Mouse (Mus musculus) liver, embryonic 12.5 days (tissue): ENCODE data around the gene Usp35. TPM values are rescaled to one million over a fixed set of nuclear protein-coding genes. Genes with fewer than 3 reads are reported as not detected.

Experiments
- ATAC-seq: fragments of 200-750 bp; cut with Nextera tagmentation; 2 replicates; pipeline ENCODE4 v1.8.0; 2017; ENCODE audit warnings: moderate number of reproducible peaks, mild to moderate bottlenecking, moderate library complexity
- H3K27ac ChIP-seq: fragments of 300-500 bp; sonication (generic); 2 replicates; pipeline ENCODE4 v1.5.1; 2016; ENCODE audit warnings: mild to moderate bottlenecking
- H3K27me3 ChIP-seq: fragments of 300-500 bp; sonication (generic); replicated peaks from 2 replicates; pipeline ENCODE4 v1.6.1; 2016; ENCODE audit warnings: mild to moderate bottlenecking, moderate library complexity
- H3K36me3 ChIP-seq: fragments of 300-500 bp; sonication (generic); 2 replicates; pipeline ENCODE4 v1.6.1; 2016; ENCODE audit warnings: mild to moderate bottlenecking, moderate library complexity
- H3K4me1 ChIP-seq: fragments of 300-500 bp; sonication (generic); 2 replicates; pipeline ENCODE4 v1.6.1; 2016
- H3K4me2 ChIP-seq: fragments of 300-500 bp; sonication (generic); 2 replicates; pipeline ENCODE4 v1.6.1; 2016; ENCODE audit warnings: mild to moderate bottlenecking, moderate library complexity
- H3K4me3 ChIP-seq: fragments of 300-500 bp; sonication (generic); 2 replicates; pipeline ENCODE4 v1.5.1; 2016; ENCODE audit warnings: mild to moderate bottlenecking, moderate library complexity
- H3K9ac ChIP-seq: fragments of 300-500 bp; sonication (generic); 2 replicates; pipeline ENCODE4 v1.6.1; 2016; ENCODE audit warnings: mild to moderate bottlenecking, moderate library complexity
- H3K9me3 ChIP-seq: fragments of 300-500 bp; sonication (generic); replicated peaks from 2 replicates; pipeline ENCODE4 v1.6.1; 2016; ENCODE audit warnings: mild to moderate bottlenecking, moderate library complexity
- WGBS: fragments of 180-500 bp; shearing (Covaris S2); methylation state at CpG from one replicate; pipeline ENCODE4 v1.1.7; 2016; ENCODE audit not compliant: insufficient replicate concordance; 5-methylcytosine and 5-hydroxymethylcytosine counted together
- polyA plus RNA-seq: library from polyadenylated mRNA; unstranded; fragments of >200 nt; fragmentation: Nextera tagmentation; extraction: Ambion mirVana; gene quantifications from 2 replicates; pipeline ENCODE4 v1.2.1, GENCODE M21; 2016

The Usp35 gene
- polyA plus RNA-seq, 1 experiment from 2014 or later: 0.49 TPM

DNA sequence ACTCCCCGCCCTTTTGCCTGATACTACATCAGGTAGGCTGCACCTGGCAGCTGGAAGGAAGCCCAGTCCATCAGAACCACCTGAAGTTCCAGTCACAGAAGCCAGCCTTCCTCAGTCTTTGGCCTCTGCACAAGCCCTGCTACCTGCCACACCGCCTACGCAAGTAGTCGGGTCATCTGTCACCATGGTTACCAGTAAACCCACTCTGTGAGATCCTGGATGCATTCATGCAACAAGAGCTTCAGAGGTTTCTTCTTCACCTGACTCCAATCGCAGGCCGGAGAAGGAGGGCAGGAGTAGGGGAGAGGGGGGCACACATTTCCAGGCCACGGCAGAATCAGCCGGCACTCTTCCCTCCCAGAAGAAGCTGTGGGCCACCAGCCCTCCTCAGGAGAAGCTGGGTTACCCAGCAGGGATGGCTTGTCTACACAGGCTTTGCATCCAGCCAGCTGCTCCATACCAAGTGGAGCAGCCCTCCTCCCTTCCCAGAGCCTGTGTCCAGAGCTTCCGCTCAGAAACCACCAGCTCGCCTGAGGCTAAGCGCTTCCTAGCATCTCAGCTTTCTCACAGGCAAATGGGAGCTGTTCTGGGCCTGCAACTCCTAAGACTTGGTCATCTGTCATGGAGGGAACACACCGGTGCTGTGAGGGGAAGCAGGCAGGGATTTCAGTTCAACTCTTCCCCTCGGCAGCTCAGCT is 2.8 kb downstream of the Usp35 start:
- H3K27me3 ChIP-seq: peaks cover 70% of the 10 kb centered on the region
- no peak overlapping the region for H3K9ac ChIP-seq
- H3K4me2 ChIP-seq: no peak overlapping the region
- ATAC-seq: no peak
- no peak overlapping the region for H3K4me3 ChIP-seq
- WGBS: 73% methylated on average over 13 of the region's 13 CpGs
- peaks cover 35% of the 10 kb centered on the region for H3K4me1 ChIP-seq
- H3K9me3 ChIP-seq: no peaks in the 10 kb centered on the region
- H3K36me3 ChIP-seq: no peaks in the 10 kb centered on the region
- no peak overlapping the region for H3K27ac ChIP-seq

DNA sequence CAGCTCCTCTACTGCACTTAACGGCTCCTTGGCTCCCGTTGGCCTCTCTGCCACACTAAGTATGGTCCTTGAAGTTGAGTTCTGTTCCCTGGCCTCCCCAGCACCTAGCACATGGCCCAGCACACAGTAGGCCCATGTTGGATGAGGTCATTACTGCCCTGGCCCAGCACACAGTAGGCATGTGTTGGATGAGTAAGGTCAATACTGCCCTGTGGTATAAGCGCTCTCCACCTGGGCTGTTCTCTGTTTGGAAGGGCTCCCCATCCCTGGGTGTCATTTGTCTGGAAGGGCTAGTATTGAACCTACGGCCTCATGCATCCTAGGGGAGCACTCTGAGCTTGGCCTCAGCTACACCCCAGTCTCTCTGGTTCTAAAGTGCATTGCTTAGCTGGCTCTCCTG is 4.4 kb downstream of the Usp35 start:
- no peak for ATAC-seq
- no peak overlapping the region for H3K4me3 ChIP-seq
- H3K9me3 ChIP-seq: no peaks in the 10 kb centered on the region
- no peak overlapping the region for H3K9ac ChIP-seq
- no peak overlapping the region for H3K27ac ChIP-seq
- 81% methylated on average over 4 of the region's 4 CpGs for WGBS
- H3K36me3 ChIP-seq: no peaks in the 10 kb centered on the region
- peaks cover 22% of the 10 kb centered on the region for H3K4me1 ChIP-seq
- H3K27me3 ChIP-seq: peaks cover 79% of the 10 kb centered on the region
- H3K4me2 ChIP-seq: no peak overlapping the region

DNA sequence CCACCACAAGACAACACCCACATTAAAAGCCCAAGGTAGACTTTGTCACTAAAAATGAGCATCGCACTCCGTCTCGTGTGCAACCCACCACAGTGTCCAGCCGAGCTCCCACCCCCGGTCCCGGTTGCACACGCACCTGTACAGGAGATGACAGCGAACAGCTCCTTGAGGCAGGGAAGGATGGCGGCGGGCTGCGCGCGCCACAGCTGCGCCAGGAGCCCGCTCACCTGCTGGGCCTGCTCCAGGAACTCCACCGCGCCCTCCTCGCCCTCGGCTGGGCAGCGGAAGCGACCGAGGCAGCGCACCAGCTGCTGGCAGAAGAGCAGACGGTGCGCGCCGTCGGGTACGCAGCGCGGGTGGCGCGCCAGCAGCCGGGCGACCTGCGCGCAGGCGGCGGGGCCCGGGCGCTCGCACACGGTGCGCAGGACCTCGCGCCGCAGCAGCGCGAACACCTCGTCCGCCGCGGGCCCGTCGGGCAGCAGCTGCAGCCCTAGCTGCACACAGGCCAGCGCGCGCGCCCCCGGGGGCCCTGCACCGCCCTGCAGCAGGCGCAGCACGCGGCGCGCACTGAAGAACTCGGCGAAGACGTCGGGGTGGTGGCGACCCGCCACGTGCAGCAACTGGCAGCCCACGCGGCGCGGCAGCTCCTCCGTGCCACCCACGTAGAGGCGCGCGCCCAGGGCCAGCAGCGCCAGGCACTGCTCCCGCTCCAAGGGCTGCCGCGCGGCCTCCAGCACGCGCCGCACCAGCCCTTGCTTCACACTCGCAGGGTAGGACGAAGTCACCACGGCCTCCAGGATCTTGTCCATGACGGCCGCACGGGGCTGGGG is 6.4 kb downstream of the Usp35 start:
- peaks cover 9% of the 10 kb centered on the region; the same call in 1 of the 2 replicates for H3K4me1 ChIP-seq
- peak overlapping the region; percentile 52 for H3K4me2 ChIP-seq
- H3K27me3 ChIP-seq: peaks cover 72% of the 10 kb centered on the region
- H3K36me3 ChIP-seq: no peaks in the 10 kb centered on the region
- H3K9me3 ChIP-seq: no peaks in the 10 kb centered on the region
- 10% methylated on average over 96 of the region's 96 CpGs for WGBS
- H3K9ac ChIP-seq: no peak overlapping the region
- H3K27ac ChIP-seq: no peak overlapping the region
- peak overlapping the region; percentile 29 for H3K4me3 ChIP-seq
- no peak for ATAC-seq

DNA sequence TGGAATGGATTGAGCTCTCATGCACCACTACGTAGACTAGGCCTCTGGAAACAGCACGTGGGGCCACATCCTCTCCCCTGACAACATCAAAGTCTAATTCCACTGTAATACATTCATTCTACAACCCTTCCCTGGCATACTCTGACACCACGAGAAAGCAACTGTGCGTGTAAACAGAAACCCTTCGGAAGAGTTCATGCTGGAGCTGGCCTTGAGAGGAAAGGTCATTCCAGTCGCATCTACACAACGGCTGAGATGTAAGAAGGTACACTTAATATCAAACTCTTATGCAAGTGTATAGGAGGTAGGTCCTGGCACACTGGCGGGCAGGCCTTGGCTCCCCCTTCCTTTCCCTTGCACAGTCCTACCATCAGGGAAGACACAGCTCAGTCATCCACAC is 7.5 kb downstream of the Usp35 start:
- H3K9me3 ChIP-seq: no peaks in the 10 kb centered on the region
- no peaks in the 10 kb centered on the region for H3K36me3 ChIP-seq
- no peak overlapping the region for H3K4me3 ChIP-seq
- H3K9ac ChIP-seq: no peak overlapping the region
- peaks cover 9% of the 10 kb centered on the region; the same call in 1 of the 2 replicates for H3K4me1 ChIP-seq
- no peak overlapping the region for H3K27ac ChIP-seq
- ATAC-seq: no peak
- 77% methylated on average over 8 of the region's 8 CpGs for WGBS
- peaks cover 62% of the 10 kb centered on the region for H3K27me3 ChIP-seq
- no peak overlapping the region for H3K4me2 ChIP-seq

DNA sequence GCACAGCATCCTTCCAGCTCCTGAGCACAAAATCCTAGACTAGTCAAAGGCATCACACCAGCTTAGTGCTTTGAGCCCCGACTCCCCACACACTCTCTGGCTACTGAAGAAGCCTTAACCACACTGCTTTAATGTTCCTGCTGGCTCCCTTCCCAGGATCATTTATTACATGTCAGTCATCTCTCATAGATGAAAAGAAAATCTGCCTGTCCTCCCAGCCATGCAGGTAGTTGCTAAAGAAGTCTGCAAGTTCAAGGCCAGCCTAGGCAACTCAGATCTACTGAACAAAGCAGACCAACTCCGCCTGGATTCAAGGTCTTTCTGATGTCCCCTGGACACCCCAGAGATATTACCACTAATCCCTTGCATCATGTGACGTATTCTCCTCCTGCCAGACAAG is 14.1 kb downstream of the Usp35 start:
- H3K4me1 ChIP-seq: no peaks in the 10 kb centered on the region
- H3K27me3 ChIP-seq: no peaks in the 10 kb centered on the region; the same call in 1 of the 2 replicates
- no peak for ATAC-seq
- H3K9ac ChIP-seq: no peak overlapping the region
- WGBS: 64% methylated on average over 3 of the region's 3 CpGs
- H3K27ac ChIP-seq: no peak overlapping the region
- no peaks in the 10 kb centered on the region for H3K9me3 ChIP-seq
- no peaks in the 10 kb centered on the region for H3K36me3 ChIP-seq
- H3K4me2 ChIP-seq: no peak overlapping the region
- H3K4me3 ChIP-seq: no peak overlapping the region

DNA sequence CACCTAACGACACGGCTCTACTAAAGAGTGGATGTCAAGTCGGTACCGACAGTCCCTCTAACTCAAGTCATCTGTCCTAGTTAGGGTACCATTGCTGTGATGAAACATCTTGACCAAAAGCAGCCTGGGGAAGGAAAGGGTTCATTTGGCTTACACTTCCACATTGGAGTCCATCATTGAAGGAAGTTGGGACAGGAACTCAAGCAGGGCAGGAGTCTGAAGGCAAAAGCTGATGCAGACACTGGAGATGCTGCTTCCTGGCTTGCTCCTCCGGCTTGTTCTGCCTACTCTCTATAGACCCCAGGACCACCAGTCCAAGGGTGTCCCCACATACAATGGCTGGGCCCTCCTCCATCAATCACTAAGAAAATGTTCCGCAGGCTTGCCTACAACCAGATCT is 16.2 kb downstream of the Usp35 start:
- Histone ChIP-seq H3K4me1 (no peaks in the 10 kb centered on the region), H3K36me3 (no peaks in the 10 kb centered on the region), H3K9me3 (no peaks in the 10 kb centered on the region), H3K27ac (no peak overlapping the region), H3K27me3 (no peaks in the 10 kb centered on the region; the same call in 1 of the 2 replicates), H3K4me2 (no peak overlapping the region), H3K9ac (no peak overlapping the region), H3K4me3 (no peak overlapping the region)
- WGBS: 72% methylated on average over 6 of the region's 6 CpGs
- ATAC-seq: no peak

DNA sequence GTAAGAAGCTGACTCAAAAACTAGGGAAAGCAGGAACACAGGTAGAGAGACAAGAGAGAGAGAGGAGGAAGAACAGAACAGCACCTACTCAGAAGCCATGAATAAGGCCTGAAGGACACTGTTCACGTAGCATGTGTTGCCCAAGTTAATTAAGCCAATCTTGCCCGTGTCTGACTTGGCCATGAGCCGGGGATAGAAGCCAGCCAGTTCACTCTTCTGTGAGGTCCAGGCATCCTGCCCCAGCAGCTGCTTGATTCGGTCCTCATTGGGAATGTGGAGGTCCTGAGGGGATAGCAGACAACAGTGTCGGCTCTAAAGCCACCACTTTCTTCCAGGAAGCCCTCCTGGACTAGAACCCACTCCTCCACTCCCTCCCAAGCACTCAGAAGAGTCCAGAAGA is 17.2 kb downstream of the Usp35 start:
- 75% methylated on average over 5 of the region's 5 CpGs for WGBS
- H3K9me3 ChIP-seq: no peaks in the 10 kb centered on the region
- no peaks in the 10 kb centered on the region; the same call in 1 of the 2 replicates for H3K27me3 ChIP-seq
- no peak for ATAC-seq
- no peak overlapping the region for H3K4me3 ChIP-seq
- H3K9ac ChIP-seq: no peak overlapping the region
- 0 out of 2 replicates have a peak, but pooled peaks cover 7% of the 10 kb centered on the region for H3K36me3 ChIP-seq
- no peak overlapping the region for H3K4me2 ChIP-seq
- H3K4me1 ChIP-seq: no peaks in the 10 kb centered on the region
- H3K27ac ChIP-seq: no peak overlapping the region

DNA sequence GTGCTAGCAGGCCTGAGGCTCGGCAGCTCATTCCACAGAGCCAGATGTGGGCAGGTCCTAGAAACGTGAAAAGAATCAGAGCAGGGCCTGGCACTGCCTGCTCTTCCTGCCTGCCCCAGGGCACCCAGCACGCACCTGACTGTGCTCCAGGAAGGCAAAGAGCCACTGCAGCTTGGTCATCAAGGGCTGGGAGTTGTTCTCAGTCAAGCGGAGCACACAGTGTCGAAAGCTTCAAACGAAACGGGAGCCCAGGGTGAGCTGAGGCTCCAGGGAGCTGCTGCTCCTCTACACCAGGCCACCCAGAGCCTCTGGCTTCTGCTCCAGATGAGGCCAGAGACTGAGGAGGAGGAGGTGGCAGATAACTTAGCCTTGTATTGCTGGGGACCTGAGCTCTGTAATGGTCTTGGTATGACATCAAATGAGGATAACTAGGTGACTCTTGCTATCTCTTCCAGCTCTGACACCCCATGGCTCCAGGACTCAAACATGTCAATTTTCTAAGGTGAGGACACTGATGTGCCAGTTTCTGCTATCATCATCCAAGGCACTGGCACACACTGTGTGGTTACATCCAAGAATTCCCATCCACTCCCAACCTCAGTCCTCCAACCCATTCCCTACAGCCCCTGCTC is 18.3 kb downstream of the Usp35 start:
- WGBS: 71% methylated on average over 7 of the region's 7 CpGs
- no peak overlapping the region for H3K27ac ChIP-seq
- H3K9ac ChIP-seq: no peak overlapping the region
- H3K4me3 ChIP-seq: no peak overlapping the region
- no peaks in the 10 kb centered on the region for H3K9me3 ChIP-seq
- ATAC-seq: no peak
- no peaks in the 10 kb centered on the region; the same call in 1 of the 2 replicates for H3K27me3 ChIP-seq
- H3K4me2 ChIP-seq: no peak overlapping the region
- H3K36me3 ChIP-seq: peaks cover 14% of the 10 kb centered on the region
- H3K4me1 ChIP-seq: no peaks in the 10 kb centered on the region

DNA sequence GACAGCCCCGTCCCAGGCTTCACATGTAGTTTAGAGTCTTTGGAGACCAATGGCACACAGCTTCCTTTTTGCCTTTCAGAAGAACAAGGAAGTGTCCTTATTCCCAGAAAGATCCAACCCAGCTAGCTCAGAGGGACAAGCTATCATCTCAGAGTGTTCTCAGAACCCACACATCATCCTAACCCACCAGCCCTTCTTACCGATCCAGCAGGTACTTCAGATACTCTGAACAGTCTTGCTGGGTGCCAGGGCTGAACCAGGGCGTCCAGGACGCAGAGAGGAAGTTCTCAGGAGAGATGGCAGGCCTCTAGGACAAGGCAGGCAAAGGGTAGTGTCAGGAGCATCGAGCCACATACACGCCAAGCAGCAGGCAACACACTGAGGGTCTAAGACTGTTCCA is 19.0 kb downstream of the Usp35 start:
- H3K9me3 ChIP-seq: no peaks in the 10 kb centered on the region
- no peaks in the 10 kb centered on the region for H3K4me1 ChIP-seq
- no peak overlapping the region for H3K27ac ChIP-seq
- peaks cover 18% of the 10 kb centered on the region for H3K36me3 ChIP-seq
- no peak overlapping the region for H3K4me3 ChIP-seq
- H3K27me3 ChIP-seq: no peaks in the 10 kb centered on the region; the same call in 1 of the 2 replicates
- ATAC-seq: no peak
- no peak overlapping the region for H3K9ac ChIP-seq
- WGBS: 63% methylated on average over 6 of the region's 6 CpGs
- H3K4me2 ChIP-seq: no peak overlapping the region

DNA sequence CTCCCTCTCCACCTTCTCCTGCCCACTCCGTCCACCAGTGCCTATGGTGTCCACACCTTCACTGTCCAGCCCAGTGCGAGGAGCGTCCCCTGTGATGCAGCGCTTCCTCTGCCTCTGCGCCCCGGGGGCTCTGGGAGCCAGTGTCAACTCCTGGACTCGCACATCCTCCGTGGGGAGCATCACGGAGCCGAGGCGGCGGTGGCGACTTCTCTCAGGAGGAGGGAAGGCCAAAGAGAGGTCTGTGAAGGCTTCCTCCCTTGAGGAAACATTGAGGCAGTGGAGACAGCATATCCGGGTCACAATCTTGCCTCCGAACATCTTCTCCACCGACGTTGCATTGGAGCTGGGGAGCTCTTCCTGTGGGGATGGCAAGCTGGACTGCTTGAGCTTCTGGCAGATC is 19.6 kb downstream of the Usp35 start:
- Histone ChIP-seq H3K9me3 (no peaks in the 10 kb centered on the region), H3K27me3 (no peaks in the 10 kb centered on the region; the same call in 1 of the 2 replicates), H3K36me3 (peaks cover 23% of the 10 kb centered on the region), H3K4me3 (no peak overlapping the region), H3K27ac (no peak overlapping the region), H3K4me1 (no peaks in the 10 kb centered on the region), H3K9ac (no peak overlapping the region), H3K4me2 (no peak overlapping the region)
- WGBS: 85% methylated on average over 17 of the region's 17 CpGs
- ATAC-seq: no peak

DNA sequence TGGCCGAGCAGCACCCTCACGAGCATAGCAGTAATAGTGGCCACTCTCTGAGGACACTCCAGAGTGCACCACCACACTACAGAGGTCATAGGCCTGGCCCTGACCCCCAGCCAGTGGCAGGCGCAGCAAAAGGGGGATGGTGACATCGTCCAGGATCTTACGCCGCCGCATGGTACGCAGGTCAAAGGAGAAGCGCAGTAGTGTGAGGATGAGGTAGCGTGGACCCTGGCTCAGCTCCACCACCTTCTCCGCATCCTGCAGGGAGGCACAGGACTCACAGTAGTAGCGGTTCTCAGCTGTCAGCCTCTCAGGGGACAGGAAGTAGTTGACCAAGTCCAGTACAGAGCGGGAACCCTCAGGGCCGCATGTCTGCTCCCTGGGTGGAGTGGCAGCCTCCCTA is 20.2 kb downstream of the Usp35 start:
- Histone ChIP-seq H3K9me3 (no peaks in the 10 kb centered on the region), H3K27ac (no peak overlapping the region), H3K27me3 (no peaks in the 10 kb centered on the region), H3K4me1 (no peaks in the 10 kb centered on the region), H3K9ac (no peak overlapping the region), H3K36me3 (peaks cover 26% of the 10 kb centered on the region), H3K4me3 (no peak overlapping the region), H3K4me2 (no peak overlapping the region)
- WGBS: 80% methylated on average over 14 of the region's 14 CpGs
- no peak for ATAC-seq

DNA sequence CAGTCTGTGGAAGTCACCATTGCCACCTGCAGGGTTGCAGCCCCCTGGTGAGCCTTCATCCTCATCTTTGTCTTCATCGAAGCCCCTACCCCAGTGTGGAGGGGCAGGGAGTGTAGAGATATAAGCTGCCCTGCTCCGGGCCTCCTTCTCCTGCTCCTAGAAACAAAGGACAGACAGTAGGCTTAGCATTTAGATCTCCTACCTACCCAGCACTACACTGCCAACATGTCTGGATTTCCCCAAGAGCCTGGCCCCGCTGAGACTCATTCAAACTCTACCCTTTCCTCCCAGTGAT is 21.5 kb downstream of the Usp35 start:
- no peaks in the 10 kb centered on the region for H3K27me3 ChIP-seq
- H3K36me3 ChIP-seq: peaks cover 34% of the 10 kb centered on the region
- no peaks in the 10 kb centered on the region for H3K9me3 ChIP-seq
- H3K4me1 ChIP-seq: peaks cover 5% of the 10 kb centered on the region; the same call in 1 of the 2 replicates
- no peak overlapping the region for H3K9ac ChIP-seq
- no peak overlapping the region for H3K4me3 ChIP-seq
- no peak overlapping the region for H3K4me2 ChIP-seq
- ATAC-seq: no peak
- WGBS: 81% methylated on average over 3 of the region's 3 CpGs
- H3K27ac ChIP-seq: no peak overlapping the region
